Mouse (Mus musculus): ENCODE data around the gene Syvn1. TPM values are rescaled to one million over a fixed set of nuclear protein-coding genes. Genes with fewer than 3 reads are reported as not detected.

The Syvn1 gene
- polyA plus RNA-seq, 1 experiment from 2014 or later, result 28.4 TPM

GRCm38 (mm10) chr19:6070571-6071250 is 24.3 kb downstream of the Syvn1 start:
- WGBS, result 91% methylated on average over 31 of the region's 31 CpGs
- Histone ChIP-seq H3K9ac (no peak overlapping the region), H3K27me3 (no peaks in the 10 kb centered on the region), H3K27ac (no peak overlapping the region), H3K4me3 (no peak overlapping the region), H3K4me1 (peaks cover 28% of the 10 kb centered on the region), H3K9me3 (no peaks in the 10 kb centered on the region), H3K4me2 (no peak overlapping the region), H3K36me3 (peaks cover 61% of the 10 kb centered on the region)
- ATAC-seq (ENCODE audit: insufficient number of reproducible peaks, insufficient read depth, low FRiP score, low TSS enrichment, low read depth), result no peak

GRCm38 (mm10) chr19:6071261-6071660 is 24.9 kb downstream of the Syvn1 start:
- peaks cover 61% of the 10 kb centered on the region for H3K36me3 ChIP-seq
- no peak overlapping the region for H3K9ac ChIP-seq
- H3K4me1 ChIP-seq, result peaks cover 30% of the 10 kb centered on the region
- H3K4me3 ChIP-seq, result no peak overlapping the region
- H3K27me3 ChIP-seq, result no peaks in the 10 kb centered on the region
- H3K4me2 ChIP-seq, result no peak overlapping the region
- no peaks in the 10 kb centered on the region for H3K9me3 ChIP-seq
- no peak for ATAC-seq (ENCODE audit: insufficient number of reproducible peaks, insufficient read depth, low FRiP score, low TSS enrichment, low read depth)
- WGBS, result 93% methylated on average over 19 of the region's 19 CpGs
- no peak overlapping the region for H3K27ac ChIP-seq

GRCm38 (mm10) chr19:6073889-6074288 is 27.5 kb downstream of the Syvn1 start:
- H3K27me3 ChIP-seq, result no peaks in the 10 kb centered on the region
- no peaks in the 10 kb centered on the region for H3K9me3 ChIP-seq
- H3K9ac ChIP-seq, result no peak overlapping the region
- WGBS, result 84% methylated on average over 5 of the region's 5 CpGs
- peaks cover 57% of the 10 kb centered on the region for H3K36me3 ChIP-seq
- no peak for ATAC-seq (ENCODE audit: insufficient number of reproducible peaks, insufficient read depth, low FRiP score, low TSS enrichment, low read depth)
- no peak overlapping the region for H3K4me3 ChIP-seq
- H3K27ac ChIP-seq, result no peak overlapping the region
- H3K4me2 ChIP-seq, result no peak overlapping the region
- H3K4me1 ChIP-seq, result peaks cover 17% of the 10 kb centered on the region

- Histone ChIP-seq H3K4me1 (peaks cover 17% of the 10 kb centered on the region), H3K27ac (peak within 1 kb of the TSS; percentile 88), H3K4me2 (peak within 1 kb of the TSS; percentile 89), H3K36me3 (peaks cover 52% of the 10 kb centered on the region), H3K27me3 (no peaks in the 10 kb centered on the region), H3K9ac (peak within 1 kb of the TSS; percentile 88), H3K9me3 (no peaks in the 10 kb centered on the region), H3K4me3 (peak within 1 kb of the TSS; percentile 83)
- under 1% methylated on average over 33 of the region's 33 CpGs for WGBS
- ATAC-seq (ENCODE audit: insufficient number of reproducible peaks, insufficient read depth, low FRiP score, low TSS enrichment, low read depth), result peak; percentile 74
Observed at GRCm38 (mm10) chr19:6076564-6077393, 30.4 kb downstream of the Syvn1 start, which contains the start of gene Vps51. Vps51 (minus strand) TSS chr19:6077231.

- Histone ChIP-seq H3K4me3 (no peak within 1 kb of the TSS), H3K27ac (no peak within 1 kb of the TSS), H3K36me3 (peaks cover 38% of the 10 kb centered on the region), H3K4me2 (no peak within 1 kb of the TSS), H3K9me3 (no peaks in the 10 kb centered on the region), H3K9ac (no peak within 1 kb of the TSS), H3K4me1 (peaks cover 28% of the 10 kb centered on the region), H3K27me3 (no peaks in the 10 kb centered on the region)
- WGBS, result 92% methylated on average over 12 of the region's 12 CpGs
- ATAC-seq (ENCODE audit: insufficient number of reproducible peaks, insufficient read depth, low FRiP score, low TSS enrichment, low read depth), result no peak
Observed at GRCm38 (mm10) chr19:6079983-6080480, 33.7 kb downstream of the Syvn1 start, which contains the start of gene Tmem262. Tmem262 (plus strand) TSS chr19:6080033.

- peaks cover 39% of the 10 kb centered on the region for H3K36me3 ChIP-seq
- peaks cover 26% of the 10 kb centered on the region for H3K4me1 ChIP-seq
- H3K27me3 ChIP-seq, result no peaks in the 10 kb centered on the region
- no peak within 1 kb of the TSS for H3K9ac ChIP-seq
- no peak within 1 kb of the TSS for H3K27ac ChIP-seq
- no peak for ATAC-seq (ENCODE audit: insufficient number of reproducible peaks, insufficient read depth, low FRiP score, low TSS enrichment, low read depth)
- H3K4me3 ChIP-seq, result no peak within 1 kb of the TSS
- 79% methylated on average over 9 of the region's 9 CpGs for WGBS
- H3K4me2 ChIP-seq, result no peak within 1 kb of the TSS
- H3K9me3 ChIP-seq, result no peaks in the 10 kb centered on the region
Observed at GRCm38 (mm10) chr19:6082156-6082555, 35.8 kb downstream of the Syvn1 start, which contains the start of gene Gm28374. Gm28374 (minus strand) TSS chr19:6082256.

GRCm38 (mm10) chr19:6084478-6085248 is 38.3 kb downstream of the Syvn1 start, which contains the start of the genes Zfpl1 and Cdca5:
Zfpl1 (minus strand) TSS chr19:6084956.
Cdca5 (plus strand) TSS chr19:6084983.
- WGBS, result under 1% methylated on average over 58 of the region's 58 CpGs
- Histone ChIP-seq H3K4me3 (peak within 1 kb of the TSS; percentile 76), H3K4me2 (peak within 1 kb of the TSS; percentile 93), H3K27ac (peak within 1 kb of the TSS; percentile 58), H3K4me1 (peaks cover 23% of the 10 kb centered on the region), H3K9ac (peak within 1 kb of the TSS; percentile 79), H3K27me3 (no peaks in the 10 kb centered on the region), H3K9me3 (no peaks in the 10 kb centered on the region), H3K36me3 (peaks cover 55% of the 10 kb centered on the region)
- ATAC-seq (ENCODE audit: insufficient number of reproducible peaks, insufficient read depth, low FRiP score, low TSS enrichment, low read depth), result peak; percentile 80

GRCm38 (mm10) chr19:6085417-6085879 is 39.1 kb downstream of the Syvn1 start:
- Histone ChIP-seq H3K9ac (peak overlapping the region; percentile 79), H3K4me3 (peak overlapping the region; percentile 76), H3K4me1 (peaks cover 23% of the 10 kb centered on the region), H3K36me3 (peaks cover 55% of the 10 kb centered on the region), H3K9me3 (no peaks in the 10 kb centered on the region), H3K27me3 (no peaks in the 10 kb centered on the region), H3K27ac (peak overlapping the region; percentile 58), H3K4me2 (peak overlapping the region; percentile 93)
- WGBS, result under 1% methylated on average over 17 of the region's 17 CpGs
- peak; percentile 48; the same call in 1 of the 2 replicates for ATAC-seq (ENCODE audit: insufficient number of reproducible peaks, insufficient read depth, low FRiP score, low TSS enrichment, low read depth)

- no peak overlapping the region for H3K4me3 ChIP-seq
- WGBS, result 93% methylated on average over 13 of the region's 13 CpGs
- ATAC-seq (ENCODE audit: insufficient number of reproducible peaks, insufficient read depth, low FRiP score, low TSS enrichment, low read depth), result no peak
- no peak overlapping the region for H3K27ac ChIP-seq
- H3K9me3 ChIP-seq, result no peaks in the 10 kb centered on the region
- H3K4me1 ChIP-seq, result peaks cover 16% of the 10 kb centered on the region
- H3K9ac ChIP-seq, result no peak overlapping the region
- H3K4me2 ChIP-seq, result no peak overlapping the region
- no peaks in the 10 kb centered on the region for H3K27me3 ChIP-seq
- peaks cover 62% of the 10 kb centered on the region for H3K36me3 ChIP-seq
Observed at GRCm38 (mm10) chr19:6088841-6089240, 42.5 kb downstream of the Syvn1 start.

GRCm38 (mm10) chr19:6094119-6094518 is 47.7 kb downstream of the Syvn1 start, which contains the start of gene AC131692.1:
AC131692.1 (plus strand) TSS chr19:6094419.
- Histone ChIP-seq H3K27ac (no peak within 1 kb of the TSS), H3K4me1 (no peaks in the 10 kb centered on the region), H3K9me3 (no peaks in the 10 kb centered on the region), H3K4me3 (no peak within 1 kb of the TSS), H3K9ac (0 out of 2 replicates have a peak within 1 kb of the TSS, but pooled peaks have one; percentile 11), H3K27me3 (no peaks in the 10 kb centered on the region), H3K36me3 (peaks cover 79% of the 10 kb centered on the region), H3K4me2 (no peak within 1 kb of the TSS)
- 92% methylated on average over 7 of the region's 7 CpGs for WGBS
- no peak for ATAC-seq (ENCODE audit: insufficient number of reproducible peaks, insufficient read depth, low FRiP score, low TSS enrichment, low read depth)

- Histone ChIP-seq H3K27me3 (no peaks in the 10 kb centered on the region), H3K4me2 (no peak overlapping the region), H3K27ac (no peak overlapping the region), H3K36me3 (peaks cover 48% of the 10 kb centered on the region), H3K4me3 (no peak overlapping the region), H3K9me3 (no peaks in the 10 kb centered on the region), H3K9ac (no peak overlapping the region), H3K4me1 (peaks cover 7% of the 10 kb centered on the region; the same call in 1 of the 2 replicates)
- WGBS, result 82% methylated on average over 3 of the region's 3 CpGs
- no peak for ATAC-seq (ENCODE audit: insufficient number of reproducible peaks, insufficient read depth, low FRiP score, low TSS enrichment, low read depth)
Observed at GRCm38 (mm10) chr19:6097847-6098246, 51.5 kb downstream of the Syvn1 start.

Measured in embryonic facial prominence, embryonic 13.5 days (tissue).